Mouse (Mus musculus): ENCODE results near the gene Polr3e. TPM values are rescaled to one million over a fixed set of nuclear protein-coding genes. Genes with fewer than 3 reads are reported as not detected.

Gene Polr3e
- polyA plus RNA-seq, 1 experiment = 15.9 TPM

DNA sequence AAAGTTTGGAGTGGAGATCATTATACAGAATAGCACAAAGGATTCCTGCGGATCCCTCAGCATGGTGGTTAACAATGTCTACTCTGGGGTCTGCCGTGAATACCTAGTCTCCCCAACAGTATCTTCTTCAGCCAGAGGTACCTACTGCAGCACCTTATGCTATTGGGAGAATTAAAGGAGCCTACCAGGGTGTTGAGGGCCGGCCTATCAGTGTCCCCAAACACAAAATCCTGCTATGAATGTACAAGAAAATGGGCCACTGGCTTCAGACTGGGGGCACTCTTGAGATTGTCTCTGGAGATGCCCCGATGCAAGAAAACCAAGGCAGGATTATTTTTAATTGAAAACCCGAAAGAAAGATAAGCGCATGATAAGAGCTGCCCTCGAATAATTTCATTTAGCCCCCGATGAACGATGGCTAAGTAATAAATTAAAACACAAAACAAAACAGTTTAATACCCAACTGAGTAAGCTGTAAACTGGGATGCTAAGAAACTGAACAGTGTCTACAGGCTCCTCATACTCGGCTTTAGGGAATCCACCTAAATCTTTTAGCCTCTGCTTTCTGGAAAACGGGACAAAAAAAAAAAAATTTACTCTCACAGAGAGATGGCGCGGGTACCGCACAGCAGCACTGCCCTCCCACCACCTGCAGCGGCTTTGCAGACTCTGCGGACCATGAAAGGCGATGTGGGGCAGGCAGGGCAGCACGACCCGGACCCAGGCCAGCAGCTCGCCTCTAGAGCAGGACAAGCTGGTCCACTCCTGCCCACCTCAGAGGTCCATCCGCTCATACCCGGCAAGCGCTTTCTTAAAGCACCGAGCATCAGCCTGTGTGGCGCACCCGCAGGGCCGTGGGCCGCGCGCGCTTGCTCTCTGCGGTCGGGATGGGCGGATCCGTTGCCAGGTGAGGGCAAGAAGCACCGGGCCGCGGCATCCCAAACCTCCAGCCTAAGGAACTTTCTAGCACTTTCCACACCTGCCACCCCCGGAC lies 63.7 kb downstream of the Polr3e start:
- H3K79me3 ChIP-seq (ENCODE audit: low read depth) = peaks cover 43% of the 10 kb centered on the region
- peaks cover 57% of the 10 kb centered on the region for H3K79me2 ChIP-seq (ENCODE audit: control insufficient read depth, insufficient read depth)
- peaks cover 14% of the 10 kb centered on the region for H3K36me3 ChIP-seq (ENCODE audit: control insufficient read depth, insufficient read depth)
- peak overlapping the region; percentile 55 for H3K4me3 ChIP-seq (ENCODE audit: insufficient read depth, poor library complexity, severe bottlenecking)
- no peaks in the 10 kb centered on the region for H3K27me3 ChIP-seq (ENCODE audit: control insufficient read depth, insufficient read depth, insufficient read length)
- no peak for TF ChIP-seq FOSL1 (IDR thresholded peaks at IDR 0.05; ENCODE audit: insufficient read depth, low read length, poor library complexity, severe bottlenecking)
- TF ChIP-seq CTCF (IDR thresholded peaks at IDR 0.05; ENCODE audit: control insufficient read depth, insufficient read depth, insufficient read length) = no peak
- no peak for TF ChIP-seq MYOG (IDR thresholded peaks at IDR 0.05; ENCODE audit: control insufficient read depth, extremely low read depth, insufficient read length)
- TF ChIP-seq CEBPB (IDR thresholded peaks at IDR 0.05; ENCODE audit: low read depth) = no peak
- TF ChIP-seq MAX (IDR thresholded peaks at IDR 0.05) = no peak
- no peak for TF ChIP-seq MYOD1 (IDR thresholded peaks at IDR 0.05; ENCODE audit: control insufficient read depth, insufficient read length, low read depth)
- no peak for TF ChIP-seq USF1 (IDR thresholded peaks at IDR 0.05; ENCODE audit: low read depth)
- H3ac ChIP-seq (ENCODE audit: control insufficient read depth, insufficient read length, low read depth) = peak overlapping the region; percentile 62

DNA sequence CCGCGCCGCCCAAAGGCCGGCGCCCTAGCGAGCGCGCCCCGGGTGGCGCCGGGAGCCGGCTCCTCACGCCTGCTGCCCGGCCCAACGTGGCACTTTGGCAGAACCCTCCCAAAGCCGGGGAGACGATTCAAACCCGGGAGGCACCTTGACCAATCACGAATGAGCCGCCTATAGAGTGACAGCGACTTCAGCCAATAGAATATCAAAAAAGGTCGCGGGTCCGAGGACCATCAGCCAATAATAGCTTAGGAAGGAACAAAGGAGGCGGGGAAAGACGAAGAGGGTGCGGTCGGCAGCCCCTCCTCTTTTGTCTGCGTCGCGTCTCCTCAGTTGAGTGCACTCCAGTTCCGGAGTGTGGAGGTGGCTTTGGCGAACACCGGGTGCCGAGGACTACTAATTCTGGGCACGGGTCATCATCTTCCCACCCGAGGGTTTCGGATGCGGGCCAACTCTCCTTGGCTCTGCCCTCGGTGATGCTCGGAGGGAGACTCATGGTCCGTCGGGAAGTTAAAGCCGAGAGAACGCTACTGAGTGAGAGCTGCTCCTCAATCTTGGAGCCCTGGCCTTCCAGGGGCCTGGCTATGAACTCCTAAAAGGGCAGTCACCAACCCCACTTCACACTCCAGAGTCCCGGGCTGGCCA lies 64.8 kb downstream of the Polr3e start, which contains the start of the genes Cdr2 and Mfsd13b:
Cdr2 (minus strand) TSS at position 113 of the 642 bp plus-strand sequence.
Mfsd13b (plus strand) TSS at position 310 of the 642 bp plus-strand sequence.
- peak; percentile 66 for TF ChIP-seq MAX (IDR thresholded peaks at IDR 0.05)
- TF ChIP-seq MYOD1 (IDR thresholded peaks at IDR 0.05; ENCODE audit: control insufficient read depth, insufficient read length, low read depth) = no peak
- H3K79me2 ChIP-seq (ENCODE audit: control insufficient read depth, insufficient read depth) = peaks cover 46% of the 10 kb centered on the region
- H3K27me3 ChIP-seq (ENCODE audit: control insufficient read depth, insufficient read depth, insufficient read length) = no peaks in the 10 kb centered on the region
- H3ac ChIP-seq (ENCODE audit: control insufficient read depth, insufficient read length, low read depth) = peak within 1 kb of the TSS; percentile 74
- peaks cover 14% of the 10 kb centered on the region for H3K36me3 ChIP-seq (ENCODE audit: control insufficient read depth, insufficient read depth)
- H3K79me3 ChIP-seq (ENCODE audit: low read depth) = peaks cover 33% of the 10 kb centered on the region
- H3K4me3 ChIP-seq (ENCODE audit: insufficient read depth, poor library complexity, severe bottlenecking) = peak within 1 kb of the TSS; percentile 55

DNA sequence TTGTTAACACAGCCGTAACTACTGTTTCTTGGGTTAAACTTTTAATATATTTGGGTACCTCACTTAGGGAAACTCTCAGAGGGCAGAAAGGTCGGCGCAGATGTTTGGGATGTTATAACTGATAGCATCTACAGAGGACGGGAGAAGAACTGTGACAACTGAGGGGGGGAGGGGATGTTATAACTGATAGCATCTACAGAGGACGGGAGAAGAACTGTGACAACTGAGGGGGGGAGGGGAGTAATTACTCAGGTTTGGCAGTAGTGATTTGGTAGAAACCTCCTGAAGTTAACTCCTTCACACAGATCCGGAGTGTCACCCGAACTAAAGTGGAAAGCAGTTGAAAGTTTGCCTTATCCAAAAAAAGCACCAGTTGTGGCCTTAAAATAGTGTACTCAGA lies 65.4 kb downstream of the Polr3e start:
- H3K27me3 ChIP-seq (ENCODE audit: control insufficient read depth, insufficient read depth, insufficient read length) = no peaks in the 10 kb centered on the region
- H3K4me3 ChIP-seq (ENCODE audit: insufficient read depth, poor library complexity, severe bottlenecking) = peak overlapping the region; percentile 55
- TF ChIP-seq MYOD1 (IDR thresholded peaks at IDR 0.05; ENCODE audit: control insufficient read depth, insufficient read length, low read depth) = no peak
- no peak for TF ChIP-seq CEBPB (IDR thresholded peaks at IDR 0.05; ENCODE audit: low read depth)
- TF ChIP-seq USF1 (IDR thresholded peaks at IDR 0.05; ENCODE audit: low read depth) = no peak
- no peak for TF ChIP-seq CTCF (IDR thresholded peaks at IDR 0.05; ENCODE audit: control insufficient read depth, insufficient read depth, insufficient read length)
- TF ChIP-seq MYOG (IDR thresholded peaks at IDR 0.05; ENCODE audit: control insufficient read depth, extremely low read depth, insufficient read length) = no peak
- peaks cover 27% of the 10 kb centered on the region for H3K79me3 ChIP-seq (ENCODE audit: low read depth)
- H3K79me2 ChIP-seq (ENCODE audit: control insufficient read depth, insufficient read depth) = peaks cover 39% of the 10 kb centered on the region
- peaks cover 8% of the 10 kb centered on the region for H3K36me3 ChIP-seq (ENCODE audit: control insufficient read depth, insufficient read depth)
- H3ac ChIP-seq (ENCODE audit: control insufficient read depth, insufficient read length, low read depth) = no peak overlapping the region

- TF ChIP-seq CTCF (IDR thresholded peaks at IDR 0.05; ENCODE audit: control insufficient read depth, insufficient read depth, insufficient read length) (no peak), MAX (IDR thresholded peaks at IDR 0.05) (no peak), MYOG (IDR thresholded peaks at IDR 0.05; ENCODE audit: control insufficient read depth, extremely low read depth, insufficient read length) (no peak), USF1 (IDR thresholded peaks at IDR 0.05; ENCODE audit: low read depth) (no peak), FOSL1 (IDR thresholded peaks at IDR 0.05; ENCODE audit: insufficient read depth, low read length, poor library complexity, severe bottlenecking) (no peak), CEBPB (IDR thresholded peaks at IDR 0.05; ENCODE audit: low read depth) (no peak), MYOD1 (IDR thresholded peaks at IDR 0.05; ENCODE audit: control insufficient read depth, insufficient read length, low read depth) (no peak)
- no peaks in the 10 kb centered on the region for H3K79me3 ChIP-seq (ENCODE audit: low read depth)
- peaks cover 6% of the 10 kb centered on the region for H3K27me3 ChIP-seq (ENCODE audit: control insufficient read depth, insufficient read depth, insufficient read length)
- no peaks in the 10 kb centered on the region for H3K79me2 ChIP-seq (ENCODE audit: control insufficient read depth, insufficient read depth)
- H3K4me3 ChIP-seq (ENCODE audit: insufficient read depth, poor library complexity, severe bottlenecking) = no peak overlapping the region
- H3K36me3 ChIP-seq (ENCODE audit: control insufficient read depth, insufficient read depth) = no peaks in the 10 kb centered on the region
- H3ac ChIP-seq (ENCODE audit: control insufficient read depth, insufficient read length, low read depth) = no peak overlapping the region
These were observed 73.6 kb downstream of the Polr3e start for GRCm38 (mm10) chr7:120991191-120991590.

Other genes with a start within 250 kb of the Polr3e start
- 0.11 TPM for gene Pdzd9, start 247.4 kb upstream of the Polr3e start, polyA plus RNA-seq (2012; fragmentation: generic; extraction: Trizol)
- 21.3 TPM for gene Mosmo, start 240.1 kb upstream of the Polr3e start, polyA plus RNA-seq (2012; fragmentation: generic; extraction: Trizol)
- 0.02 TPM for gene Vwa3a, start 178.4 kb upstream of the Polr3e start, polyA plus RNA-seq (2012; fragmentation: generic; extraction: Trizol)
- gene Gm5737, start 105.4 kb upstream of the Polr3e start, polyA plus RNA-seq (2012; fragmentation: generic; extraction: Trizol) = not detected
- gene Eef2k, start 74.9 kb upstream of the Polr3e start, polyA plus RNA-seq (2012; fragmentation: generic; extraction: Trizol) = 21.9 TPM
- gene Cdr2, start 64.6 kb downstream of the Polr3e start, polyA plus RNA-seq (2012; fragmentation: generic; extraction: Trizol) = 19.3 TPM
- gene Mfsd13b, start 64.8 kb downstream of the Polr3e start, polyA plus RNA-seq (2012; fragmentation: generic; extraction: Trizol) = not detected
- 50.0 TPM for gene Mettl9, start 116.7 kb downstream of the Polr3e start, polyA plus RNA-seq (2012; fragmentation: generic; extraction: Trizol)
- gene Igsf6, start 156.8 kb downstream of the Polr3e start, polyA plus RNA-seq (2012; fragmentation: generic; extraction: Trizol) = 0.04 TPM
- gene Otoa, start 163.9 kb downstream of the Polr3e start, polyA plus RNA-seq (2012; fragmentation: generic; extraction: Trizol) = 0.12 TPM

Measured in C2C12 (cell line).